Mouse (Mus musculus) cerebellum, postnatal 14 days (tissue): Measurements from ENCODE around the gene Mars.

ENCODE experiments used
- DNase-seq, 2 experiments: peaks; one replicate each; pipeline ENCODE4 v3.0.0; 2021; ENCODE audit warnings: mixed read lengths in 2 of 2

The Mars gene

DNA sequence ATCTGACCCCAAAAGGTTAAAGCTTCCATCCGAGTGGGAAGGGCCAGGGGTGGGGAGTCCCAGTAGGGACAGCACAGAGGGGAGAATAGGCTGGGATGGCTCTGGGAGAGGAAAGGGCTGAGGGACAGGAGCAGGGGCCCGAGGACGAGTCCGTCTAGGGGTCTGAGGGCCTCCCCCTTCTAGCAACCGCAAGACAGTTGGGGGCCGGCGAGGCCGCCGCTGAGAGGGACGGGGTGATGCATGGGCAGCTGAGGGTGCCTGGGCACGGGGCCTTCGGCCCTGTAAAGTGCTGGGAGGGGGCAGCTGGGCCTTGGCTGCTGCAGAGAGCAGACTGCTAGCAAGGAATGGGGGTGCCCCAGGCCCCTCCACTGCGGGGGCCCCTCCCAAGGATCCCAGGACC is 25.9 kb downstream of the Mars start:
- peak in 1 of 2 experiments; percentile 31 for DNase-seq

DNA sequence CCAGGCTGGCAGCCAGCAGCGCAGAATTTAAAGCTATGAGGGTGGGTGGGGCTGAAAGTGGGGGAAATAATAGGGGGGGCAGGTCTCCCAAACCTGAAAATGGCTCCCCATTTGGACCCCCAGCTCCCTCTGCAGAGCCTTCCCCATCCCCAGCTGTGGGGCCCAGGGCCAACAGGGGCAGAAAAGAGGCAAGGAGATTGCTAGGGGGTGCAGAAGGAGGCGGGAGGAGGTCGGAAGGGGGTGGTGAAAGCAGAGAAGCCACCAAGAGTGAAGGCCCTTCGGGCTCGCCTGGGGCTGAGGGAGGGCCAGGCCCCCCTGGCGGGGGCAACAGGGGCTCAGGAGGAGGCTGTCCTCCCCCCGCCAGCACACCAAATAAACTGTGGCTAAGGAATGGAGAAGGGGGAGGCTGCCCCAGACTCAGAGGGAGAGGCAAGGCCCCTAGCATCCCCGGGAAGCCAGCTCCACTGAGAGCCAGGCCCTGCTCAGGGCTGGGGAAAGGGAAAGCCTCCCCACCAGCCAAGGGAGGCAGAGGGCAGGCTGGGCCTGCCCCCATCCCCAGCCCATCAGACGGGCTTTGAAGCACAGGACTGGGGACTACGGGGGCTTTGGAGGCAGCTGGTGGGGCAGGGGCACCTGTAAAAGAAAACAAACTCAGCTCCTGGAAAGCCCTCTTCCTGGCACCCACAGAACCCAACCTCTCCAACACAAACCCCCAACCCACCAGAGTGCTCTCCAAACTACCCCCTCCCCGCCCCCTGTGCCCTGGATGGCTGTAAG is 26.7 kb downstream of the Mars start:
- peak in 1 of 2 experiments; percentile 24 for DNase-seq

DNA sequence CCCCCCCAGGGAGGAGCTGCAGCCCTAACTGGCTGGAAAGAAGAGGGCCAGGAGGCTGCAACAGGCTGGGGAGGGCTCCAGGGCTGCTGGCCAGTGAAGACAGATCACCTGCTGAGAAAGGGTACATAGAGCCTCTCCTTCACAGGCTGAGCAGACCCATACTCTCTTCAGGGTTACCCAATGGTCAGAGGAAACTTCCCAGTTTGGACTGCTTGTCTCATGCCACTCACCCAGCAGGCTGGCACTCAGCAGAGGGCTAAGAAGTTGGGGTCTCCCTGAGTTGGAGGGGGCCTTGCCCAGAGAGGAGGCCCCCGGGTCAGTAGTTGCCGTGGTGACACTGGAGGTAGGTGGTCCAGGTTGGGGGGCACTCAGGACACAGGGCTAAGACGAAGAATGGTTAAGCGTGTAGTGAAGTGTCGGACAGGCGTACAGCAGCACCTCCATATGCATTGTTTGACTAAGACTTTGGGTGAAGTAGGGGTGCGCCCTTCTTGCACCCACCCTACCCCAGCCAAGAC is 27.4 kb downstream of the Mars start:
- peak in 1 of 2 experiments; percentile 33 for DNase-seq

DNA sequence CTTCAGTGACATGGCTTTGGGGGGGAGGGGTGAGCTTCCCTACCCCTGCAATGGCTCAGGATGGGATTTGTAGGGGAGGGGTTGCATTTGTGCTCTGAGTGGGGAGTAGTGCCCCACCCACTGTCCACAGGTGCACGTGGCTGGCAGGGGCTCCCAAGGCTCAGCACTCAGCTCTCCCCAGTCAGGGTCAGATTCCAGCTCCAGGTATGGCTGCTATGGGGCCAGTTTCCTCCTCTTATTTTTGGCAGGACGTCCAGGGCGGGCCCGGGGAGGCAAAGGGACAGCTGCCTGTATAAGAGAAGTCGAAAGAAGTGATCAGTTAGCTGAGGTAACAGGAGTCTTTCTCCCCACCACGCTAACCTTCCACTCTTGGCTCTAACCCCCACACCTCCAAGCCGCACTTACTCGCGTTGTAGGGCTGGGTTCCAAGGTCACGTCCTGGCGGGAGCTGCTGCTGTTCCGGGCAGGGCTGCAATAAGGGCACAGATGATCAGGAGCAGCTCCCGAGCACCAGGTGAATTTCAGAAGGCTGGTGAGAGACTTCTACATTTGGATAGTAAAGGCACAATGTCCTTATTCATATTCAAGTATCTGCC is 28.9 kb downstream of the Mars start:
- DNase-seq = peak in 1 of 2 experiments; percentile 32

DNA sequence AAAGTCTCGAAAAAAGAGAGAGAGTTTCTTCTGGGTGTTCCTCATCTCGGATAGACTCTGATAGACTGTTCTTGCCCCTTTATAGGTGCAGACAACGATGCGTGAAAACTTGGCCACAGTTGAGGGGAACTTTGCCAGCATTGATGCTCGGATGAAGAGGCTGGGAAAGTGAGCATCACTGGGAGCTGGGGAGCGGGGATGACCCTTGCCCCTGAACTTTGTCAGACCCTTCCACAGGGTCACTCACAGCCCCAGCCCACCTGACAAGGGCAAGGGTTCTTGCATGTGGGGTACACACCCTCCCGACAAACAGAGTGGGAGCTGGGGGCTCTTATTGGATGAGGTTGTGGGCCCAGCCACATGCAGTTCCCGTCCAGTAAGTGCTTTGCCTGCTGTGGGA is 30.3 kb downstream of the Mars start:
- peak in 1 of 2 experiments; percentile 51 for DNase-seq

DNA sequence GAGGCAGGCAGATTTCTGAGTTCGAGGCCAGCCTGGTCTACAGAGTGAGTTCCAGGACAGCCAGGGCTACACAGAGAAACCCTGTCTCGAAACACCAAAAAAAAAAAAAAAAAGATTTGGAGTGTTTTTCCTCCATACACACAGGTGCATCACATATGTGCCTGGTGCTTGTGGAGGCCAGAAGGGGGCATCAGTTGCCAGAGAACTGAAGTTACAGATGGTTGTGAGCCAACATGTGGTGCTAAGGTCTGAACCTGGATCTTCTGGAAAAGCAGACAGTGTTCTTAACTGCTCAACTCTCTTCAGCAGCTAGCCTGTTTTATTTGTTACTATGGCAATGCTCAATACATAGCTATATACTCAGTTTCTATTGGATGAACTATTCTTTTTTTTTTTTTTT is 31.9 kb downstream of the Mars start:
- DNase-seq = no peak

DNA sequence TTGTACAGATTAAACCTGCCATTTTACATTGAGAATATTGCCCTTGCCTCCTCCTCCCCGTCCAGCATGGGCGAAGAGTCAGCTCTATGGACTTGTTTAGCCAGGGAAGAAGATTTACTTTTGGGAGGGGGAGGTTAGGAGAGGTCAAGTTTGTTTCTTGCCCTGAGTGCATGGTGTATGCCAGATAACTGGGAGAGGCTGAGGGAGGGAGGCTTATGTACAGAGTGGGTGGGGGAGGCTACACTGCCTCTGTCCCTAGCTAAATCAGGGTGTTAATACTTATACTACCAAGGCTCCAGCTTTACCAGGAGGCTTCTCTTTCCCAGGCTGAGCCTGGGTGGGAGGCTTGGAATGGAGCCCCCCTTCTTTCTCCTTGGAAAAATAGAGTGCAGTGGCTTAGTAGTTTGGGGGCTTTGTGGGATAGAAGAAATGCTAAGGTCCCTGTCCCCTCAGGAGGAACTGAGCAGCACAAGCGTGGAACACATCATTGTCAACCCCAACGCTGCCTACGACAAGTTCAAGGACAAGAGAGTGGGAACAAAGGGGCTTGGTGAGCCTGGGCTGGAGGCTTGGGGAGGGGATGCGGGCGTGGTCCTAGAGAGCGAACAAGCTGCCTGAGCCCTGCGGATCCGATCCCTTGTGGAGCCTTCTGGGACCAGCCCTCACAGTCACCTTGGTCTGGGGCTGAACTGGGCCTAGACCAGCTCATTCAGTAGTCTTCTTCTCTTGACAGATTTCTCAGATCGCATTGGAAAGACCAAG is 37.1 kb downstream of the Mars start:
- no peak for DNase-seq

DNA sequence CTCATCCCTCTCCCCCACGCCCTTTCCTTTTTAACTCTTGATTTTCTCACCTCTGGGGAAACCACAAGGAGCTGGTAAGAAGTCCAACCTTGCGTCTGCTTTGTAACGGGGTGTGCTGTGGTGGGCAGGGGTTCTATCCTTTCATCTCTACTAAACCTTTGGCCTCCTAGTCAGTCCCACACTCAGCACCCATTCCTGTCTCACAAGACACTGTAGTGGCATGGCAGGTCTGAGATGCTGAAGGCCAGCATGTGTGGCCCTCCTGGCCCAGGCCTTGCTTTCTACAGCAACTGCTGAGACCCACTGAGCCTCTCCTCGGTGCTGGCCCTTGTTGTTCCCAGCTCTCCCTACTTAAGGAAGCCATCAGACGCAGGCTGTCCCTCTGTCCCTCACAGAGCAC is 39.2 kb downstream of the Mars start:
- no peak for DNase-seq

DNA sequence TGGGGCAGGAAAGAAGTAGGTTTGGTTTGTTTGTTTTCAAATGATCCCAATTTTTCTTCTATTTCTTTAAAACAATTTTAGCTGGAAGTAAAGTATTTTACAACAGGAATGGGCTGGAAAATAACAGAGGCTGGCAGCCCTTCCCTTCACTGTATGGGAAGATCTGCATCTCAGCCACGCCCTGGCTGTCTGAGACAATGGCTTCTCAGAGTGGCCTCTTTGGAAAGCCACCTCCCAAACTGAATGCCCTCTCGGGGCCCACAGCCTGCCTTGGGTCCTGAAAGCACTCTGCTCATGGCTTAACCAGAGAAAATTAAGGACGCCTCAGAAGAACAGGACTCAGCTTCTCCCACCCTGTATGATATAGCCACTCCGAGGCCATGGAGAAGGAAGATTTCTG is 41.7 kb downstream of the Mars start:
- DNase-seq = no peak

DNA sequence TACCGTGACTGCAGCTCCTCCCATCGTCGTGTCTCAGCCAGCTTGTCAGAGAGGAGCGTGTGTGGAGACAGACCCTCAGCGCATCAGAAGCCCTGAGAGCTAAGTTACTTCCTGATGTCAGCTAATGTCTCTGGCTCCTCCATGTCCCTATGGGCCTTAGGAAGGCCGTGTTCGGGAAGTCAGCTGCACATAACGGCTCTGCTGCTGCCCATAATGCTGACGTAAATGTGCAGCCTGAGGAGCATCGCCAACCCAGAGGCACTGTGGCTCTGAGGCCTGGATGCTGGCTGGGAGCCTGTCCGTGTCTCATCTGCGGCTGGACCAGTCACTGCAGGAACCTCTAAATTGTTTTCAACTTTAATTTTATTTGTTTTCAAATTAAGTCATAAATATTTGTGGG is 42.5 kb downstream of the Mars start:
- DNase-seq = peak in 1 of 2 experiments; percentile 51

DNA sequence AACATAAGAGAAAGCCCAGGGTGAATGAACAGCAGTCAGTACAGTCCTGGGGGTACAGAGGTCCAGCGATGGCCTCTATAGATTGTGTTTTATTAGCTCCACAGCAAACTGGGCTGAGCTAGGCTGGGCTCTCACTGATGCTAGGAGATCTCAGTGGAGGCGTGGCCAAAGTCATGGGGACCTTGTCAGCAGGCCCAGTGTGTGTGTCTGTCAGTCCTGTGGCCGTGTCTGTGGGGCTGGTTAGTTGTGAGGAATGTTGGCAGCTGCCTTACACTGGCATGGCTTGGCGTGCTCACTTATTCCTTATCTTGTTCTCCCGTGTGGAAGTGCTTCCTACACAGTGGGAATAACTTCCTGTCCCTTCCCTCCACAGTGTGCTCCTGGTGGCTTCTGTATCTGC is 43.2 kb downstream of the Mars start:
- no peak for DNase-seq

DNA sequence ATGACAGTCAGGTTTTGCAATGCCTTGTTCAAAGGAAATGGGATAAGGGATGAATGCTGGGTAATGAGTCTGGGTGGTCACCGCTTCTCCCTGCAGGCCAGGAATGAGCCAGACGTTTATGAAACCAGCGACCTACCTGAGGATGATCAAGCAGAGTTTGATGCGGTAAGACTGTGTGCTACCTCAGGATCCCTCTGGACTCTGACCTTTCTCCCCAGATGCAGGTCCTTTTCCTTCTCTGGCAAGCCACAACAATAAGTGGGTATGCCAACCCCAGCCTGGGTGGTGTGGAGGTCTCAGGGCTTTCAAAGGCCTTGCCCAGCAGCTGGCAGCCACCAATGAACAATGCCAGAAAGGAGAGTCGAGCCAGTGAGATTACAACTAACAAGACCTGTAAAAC is 44.3 kb downstream of the Mars start:
- no peak for DNase-seq

DNA sequence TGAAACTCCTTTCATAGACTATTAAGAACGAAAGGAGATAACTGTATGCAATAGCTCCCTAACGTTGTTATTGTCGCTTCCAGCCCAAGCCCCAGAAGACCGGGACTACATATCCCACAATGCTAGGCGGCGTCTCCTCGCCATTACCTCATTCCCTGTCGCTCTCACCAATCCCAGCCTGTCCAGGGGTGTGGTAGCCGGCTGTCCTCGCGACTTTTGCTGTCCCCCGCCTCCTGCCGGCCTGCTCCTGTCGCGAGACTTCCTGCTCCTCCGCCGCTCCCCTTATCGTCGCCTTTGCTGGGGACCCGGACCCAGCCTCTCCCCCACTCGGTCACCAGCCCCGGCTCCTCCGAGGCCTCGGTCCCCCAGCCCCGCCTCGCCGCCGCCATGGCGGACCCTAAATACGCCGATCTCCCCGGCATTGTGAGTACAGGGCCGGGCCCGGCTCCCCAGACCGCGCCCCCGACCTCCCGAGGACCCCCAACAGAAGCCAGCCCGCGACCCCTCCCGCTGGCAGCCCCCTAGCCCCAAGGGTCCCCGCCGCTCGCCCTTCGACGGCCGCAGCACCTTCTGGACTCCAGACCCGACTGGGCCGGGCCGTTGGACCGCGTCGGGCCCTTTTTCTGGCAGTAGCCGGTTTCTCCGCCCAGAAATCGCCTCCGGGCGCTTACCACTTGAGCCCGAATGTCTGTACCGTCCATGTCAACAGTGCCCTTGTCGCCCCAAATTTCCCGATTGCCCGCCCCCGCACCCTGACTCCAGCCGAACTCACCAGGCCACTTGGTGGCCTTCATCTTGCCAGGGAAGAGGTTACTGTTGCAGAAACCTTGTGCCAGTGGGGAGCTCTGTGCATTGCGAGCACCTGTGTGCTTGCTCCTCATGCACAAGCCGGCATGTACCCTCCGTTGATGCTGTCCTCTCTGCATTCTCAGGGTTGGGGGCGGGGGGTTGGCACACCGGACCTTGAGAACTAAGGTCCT is 45.2 kb downstream of the Mars start, which contains the start of gene Dctn2:
Gene Dctn2, plus strand, starts transcription at position 257 of the 980 bp plus-strand sequence.
- DNase-seq = peak; percentile 95

DNA sequence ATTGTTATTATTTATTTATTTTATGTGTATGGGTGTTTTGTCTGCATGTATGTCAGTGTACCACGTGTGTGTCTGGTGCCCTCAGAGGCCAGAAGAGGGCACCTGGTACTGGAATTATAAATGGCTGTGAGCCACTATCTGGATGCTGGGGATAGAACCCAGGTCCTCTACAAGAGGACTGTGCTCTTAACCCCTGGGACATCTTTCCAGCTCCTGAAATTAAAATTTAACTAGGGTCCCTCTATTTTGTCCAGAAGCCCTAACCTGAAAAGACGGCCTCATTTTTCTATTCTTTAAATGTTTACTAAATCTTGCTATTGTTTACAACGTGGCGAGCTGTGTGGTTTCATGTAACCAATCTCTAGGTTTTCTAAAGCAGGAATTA is 45.9 kb downstream of the Mars start:
- peak; percentile 37 to 48 for DNase-seq

DNA sequence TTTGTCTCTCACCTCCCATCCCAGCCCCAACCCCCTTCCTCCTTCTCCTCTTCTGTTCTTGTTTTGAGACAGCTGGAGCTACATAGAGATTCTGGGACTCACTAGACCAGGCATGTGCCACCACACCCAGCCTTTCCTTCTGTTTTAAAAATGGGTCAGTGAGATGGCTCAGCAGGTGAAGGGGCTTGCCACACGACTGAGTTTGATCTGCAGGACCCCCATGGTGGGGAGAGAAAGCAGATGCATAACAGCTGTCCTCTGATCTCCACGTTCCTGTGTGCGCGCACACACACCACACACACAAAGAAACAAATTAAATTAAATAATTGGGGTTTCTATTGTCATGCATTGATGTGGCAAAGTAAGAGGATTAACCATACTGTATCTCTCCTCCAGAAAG is 46.6 kb downstream of the Mars start:
- no peak for DNase-seq

DNA sequence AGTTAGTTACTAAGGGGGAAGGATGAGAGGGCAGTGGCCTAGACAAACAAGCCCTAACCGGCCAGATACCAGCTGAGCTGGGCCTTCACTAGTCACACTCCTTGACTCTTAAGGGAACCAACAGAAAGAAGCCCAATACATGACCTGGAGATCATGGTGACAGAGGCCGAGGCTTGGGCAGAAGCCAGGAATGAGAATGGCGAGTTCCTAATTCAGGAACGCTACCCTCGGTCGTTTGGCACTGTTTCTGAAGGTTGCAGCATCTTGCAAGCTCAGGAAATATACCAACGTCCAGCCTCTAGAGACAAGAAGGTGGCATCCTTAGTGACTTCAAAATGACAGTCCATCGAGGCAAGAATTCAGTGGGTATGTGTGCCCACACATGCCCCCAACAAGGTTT is 47.2 kb downstream of the Mars start:
- DNase-seq = peak in 1 of 2 experiments; percentile 51

DNA sequence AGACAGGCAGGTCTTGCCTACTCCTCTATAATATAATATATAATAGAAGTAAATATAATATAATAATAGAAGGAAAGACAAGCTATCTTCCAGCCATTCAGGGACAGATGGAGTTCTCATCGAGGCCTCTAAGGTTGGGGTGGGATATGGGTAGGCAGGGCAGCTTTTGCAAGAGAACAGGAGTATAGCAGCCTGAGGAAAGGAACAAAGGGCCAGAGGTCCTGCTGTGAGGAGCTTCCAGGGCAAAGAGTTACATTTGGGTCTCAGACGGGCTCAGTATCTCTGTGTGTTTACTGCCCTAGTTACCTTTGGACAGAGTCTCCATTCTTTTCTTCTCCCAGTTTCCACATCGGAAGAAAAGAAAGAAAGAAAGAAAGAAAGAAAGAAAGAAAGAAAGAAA is 48.0 kb downstream of the Mars start:
- DNase-seq = no peak

DNA sequence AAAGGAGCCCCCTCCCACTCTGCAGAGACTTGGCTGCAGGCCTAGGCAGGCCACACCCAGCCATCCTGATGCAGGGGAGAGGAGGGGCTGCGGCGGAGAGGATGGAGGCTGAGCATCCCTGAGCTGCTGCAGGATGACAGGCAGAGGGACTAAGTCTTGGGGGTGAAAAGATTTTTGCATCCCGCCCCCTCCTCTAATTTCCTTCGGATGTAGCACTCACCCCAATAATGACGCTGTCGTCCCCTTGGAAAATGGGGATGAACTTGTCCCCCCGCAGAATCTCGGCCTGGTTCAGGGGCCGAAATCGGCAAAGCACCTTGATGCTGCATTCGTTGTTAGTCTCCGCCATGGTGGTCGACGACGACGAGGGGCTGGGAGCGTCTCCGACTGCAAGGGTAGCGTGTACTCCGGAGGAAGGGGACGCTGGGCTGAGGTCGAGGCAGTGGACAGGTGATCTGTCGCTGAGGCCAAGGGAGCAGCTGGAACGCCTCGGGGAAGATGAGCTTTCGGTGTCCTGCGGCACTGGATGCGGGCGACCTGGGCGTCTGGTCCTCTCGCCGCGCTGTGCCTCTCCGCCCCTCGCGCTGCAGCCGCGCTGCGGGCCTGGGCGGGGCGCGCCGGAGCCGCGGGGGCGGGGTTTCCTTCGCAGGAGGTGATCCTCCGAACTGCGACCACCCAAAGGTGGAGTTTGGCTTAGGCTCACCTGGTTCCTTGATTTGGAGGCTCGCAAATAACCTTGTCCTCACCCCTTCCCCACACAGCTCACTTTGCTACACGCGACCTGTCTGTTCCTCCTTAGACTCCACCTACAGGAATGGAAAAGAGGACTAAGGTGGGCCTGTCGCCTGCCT is 48.8 kb downstream of the Mars start, which contains the start of gene Kif5a:
Gene Kif5a, minus strand, starts transcription at position 801 of the 851 bp plus-strand sequence.
- DNase-seq = peak; percentile 81 to 91

DNA sequence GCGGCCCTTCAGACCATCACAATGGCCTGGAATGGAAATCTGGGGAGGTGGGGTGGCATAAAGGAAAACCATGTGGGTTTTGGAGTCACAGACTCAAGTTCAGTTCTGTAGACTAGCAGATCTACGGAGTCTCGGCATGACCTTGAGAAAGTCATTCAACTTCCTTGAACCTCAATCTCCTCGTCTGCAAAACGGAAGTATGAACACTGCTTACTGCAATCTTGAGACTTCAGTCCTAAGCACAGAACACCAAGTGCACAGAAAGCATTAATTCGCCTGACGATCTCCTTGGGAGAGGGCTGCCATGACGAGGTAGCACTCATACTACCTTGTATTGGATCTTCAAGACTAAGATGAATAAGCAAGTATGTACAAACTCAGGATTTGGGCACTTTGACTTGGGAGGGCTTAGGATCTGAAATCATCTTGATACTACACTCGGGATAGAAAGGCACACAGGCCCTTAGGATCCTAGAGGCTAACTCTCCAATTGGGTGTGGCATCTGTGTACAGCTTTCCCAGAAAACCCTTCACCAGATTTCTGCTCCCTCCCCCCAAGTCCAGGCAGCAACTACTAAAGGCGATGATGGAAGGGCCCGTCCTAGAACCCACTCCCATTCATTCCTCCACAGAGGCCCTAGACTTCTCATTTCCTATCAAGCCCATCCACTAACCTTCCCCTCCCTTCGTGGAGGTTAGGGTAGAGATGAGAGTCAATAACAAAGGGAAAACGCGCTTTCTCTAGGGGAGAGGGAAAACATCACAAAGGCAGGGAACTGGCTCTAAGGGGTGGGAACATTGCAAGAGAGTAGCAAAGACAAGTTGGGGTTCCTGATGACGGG is 49.7 kb downstream of the Mars start:
- DNase-seq = peak; percentile 52 to 55

DNA sequence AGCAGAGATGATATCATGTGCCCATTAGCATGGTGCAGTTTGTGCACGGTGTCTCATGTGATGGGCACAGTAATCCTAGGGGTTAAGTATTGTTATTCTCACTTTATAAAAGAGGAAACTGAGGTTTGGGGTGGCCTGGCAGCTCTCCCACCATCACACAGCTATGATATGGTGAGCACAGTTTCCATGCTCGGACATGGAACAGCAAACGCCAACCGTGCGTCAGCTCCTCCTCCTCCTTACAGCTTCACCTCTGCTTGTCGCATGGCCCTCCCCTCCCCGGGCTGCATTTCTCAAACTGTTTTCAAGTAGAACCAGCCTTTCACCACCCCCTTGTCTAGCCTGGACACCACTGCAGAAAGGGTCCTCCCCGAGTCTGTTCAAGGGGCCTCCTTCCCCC is 53.1 kb downstream of the Mars start:
- DNase-seq = no peak
